In genomic region chr15:82937428-82937992, GRCm38 (mm10) we compare ENCODE assay signal across 8 mouse cellular contexts. TPM values are rescaled to one million over a fixed set of nuclear protein-coding genes. Genes with fewer than 3 reads are reported as not detected.
A peak's percentile ranks its signal among the peaks of the same experiment; 100 is the strongest.
DNase-seq lines count a peak whose midpoint lies in the region; ATAC-seq lines count a peak whose summit lies in the region.

No protein-coding gene starts in this region.

- peaks cover 68% of the 10 kb centered on the region for H3K4me1 ChIP-seq in lung, embryonic 15.5 days
- peaks cover 93% of the 10 kb centered on the region for H3K4me1 ChIP-seq in hindbrain, embryonic 12.5 days
- H3K4me1 ChIP-seq in neural tube, embryonic 15.5 days = peaks cover 94% of the 10 kb centered on the region

- no peaks in the 10 kb centered on the region for H3K36me3 ChIP-seq in lung, embryonic 15.5 days
- no peaks in the 10 kb centered on the region for H3K36me3 ChIP-seq in hindbrain, embryonic 12.5 days
- no peaks in the 10 kb centered on the region for H3K36me3 ChIP-seq in neural tube, embryonic 15.5 days

- H3K27me3 ChIP-seq in lung, embryonic 15.5 days = peaks cover 9% of the 10 kb centered on the region; the same call in 1 of the 2 replicates
- H3K27me3 ChIP-seq in hindbrain, embryonic 12.5 days = peaks cover 20% of the 10 kb centered on the region
- H3K27me3 ChIP-seq in neural tube, embryonic 15.5 days (replicated peaks) = 0 out of 2 replicates have a peak, but pooled peaks cover under 1% of the 10 kb centered on the region

- H3K4me2 ChIP-seq in lung, embryonic 15.5 days = peak overlapping the region; percentile 36
- H3K4me2 ChIP-seq in hindbrain, embryonic 12.5 days (replicated peaks) = peak overlapping the region; percentile 31
- peak overlapping the region; percentile 25 for H3K4me2 ChIP-seq in neural tube, embryonic 15.5 days

- DNase-seq in embryo, embryonic 11 days = peak; percentile 27
- no peak for DNase-seq in embryo, embryonic 10.5 days (ENCODE audit: low spot score)
- DNase-seq in lung, postnatal 25 days (ENCODE audit: low spot score) = no peak
- DNase-seq in T-cell, adult 2 months (ENCODE audit: low spot score) = no peak
- DNase-seq in spleen, postnatal 10 days (ENCODE audit: low spot score in 2 of 2) = no peak

- H3K9ac ChIP-seq in lung, embryonic 15.5 days = no peak overlapping the region
- H3K9ac ChIP-seq in hindbrain, embryonic 12.5 days = no peak overlapping the region
- 0 out of 2 replicates have a peak overlapping the region, but pooled peaks have one; percentile 2 for H3K9ac ChIP-seq in neural tube, embryonic 15.5 days (replicated peaks)

- H3K9me3 ChIP-seq in lung, embryonic 15.5 days = no peaks in the 10 kb centered on the region
- H3K9me3 ChIP-seq in hindbrain, embryonic 12.5 days (replicated peaks) = no peaks in the 10 kb centered on the region
- H3K9me3 ChIP-seq in neural tube, embryonic 15.5 days (replicated peaks) = no peaks in the 10 kb centered on the region

- WGBS in lung, embryonic 15.5 days = 32% methylated on average over 5 of the region's 5 CpGs
- WGBS in hindbrain, embryonic 12.5 days = 46% methylated on average over 5 of the region's 5 CpGs
- WGBS in neural tube, embryonic 15.5 days = 35% methylated on average over 5 of the region's 5 CpGs

- peak overlapping the region; percentile 78 for H3K27ac ChIP-seq in lung, embryonic 15.5 days
- H3K27ac ChIP-seq in hindbrain, embryonic 12.5 days = peak overlapping the region; percentile 87
- peak overlapping the region; percentile 39; the same call in 1 of the 2 replicates for H3K27ac ChIP-seq in neural tube, embryonic 15.5 days (replicated peaks)

- no peak overlapping the region for H3K4me3 ChIP-seq in lung, embryonic 15.5 days
- no peak overlapping the region for H3K4me3 ChIP-seq in hindbrain, embryonic 12.5 days
- H3K4me3 ChIP-seq in neural tube, embryonic 15.5 days (replicated peaks) = no peak overlapping the region

- ATAC-seq in lung, embryonic 15.5 days (ENCODE audit: borderline replicate concordance, extremely low read depth, low FRiP score, low TSS enrichment) = peak; percentile 69
- peak; percentile 44; the same call in 1 of the 2 replicates for ATAC-seq in hindbrain, embryonic 12.5 days (ENCODE audit: low FRiP score)
- peak; percentile 9; the same call in 1 of the 2 replicates for ATAC-seq in neural tube, embryonic 15.5 days (ENCODE audit: low FRiP score)

RNA-seq across cellular contexts. Expression of gene Tcf20, which starts 50.2 kb away (rescaled TPM):
- 7.2 TPM in 2 replicates for polyA plus RNA-seq in lung, embryonic 15.5 days (2015; fragmentation: Nextera tagmentation; extraction: Ambion mirVana)
- 12.4 and 14.0 TPM in 2 replicates for polyA plus RNA-seq in hindbrain, embryonic 12.5 days (2016; fragmentation: Nextera tagmentation; extraction: Ambion mirVana)
- 11.2 and 11.5 TPM in 2 replicates for polyA plus RNA-seq in neural tube, embryonic 15.5 days (2015; fragmentation: Nextera tagmentation; extraction: Ambion mirVana)

Comparison
In these comparisons a context has a peak if more than half of its experiments do, and no peak if none do; other contexts are left out.
1. ATAC-seq: peak in every context shown above with its lines; median percentile 69 in lung, embryonic 15.5 days; 44 in hindbrain, embryonic 12.5 days; 9 in neural tube, embryonic 15.5 days.